Mouse (Mus musculus): ENCODE data around the gene Cux1.
"Not testable (repeated sequence)": the region's sequence is repeated elsewhere in the genome, so short reads cannot be mapped to it uniquely, and the experiment has no call there.

Cux1 gene

DNA sequence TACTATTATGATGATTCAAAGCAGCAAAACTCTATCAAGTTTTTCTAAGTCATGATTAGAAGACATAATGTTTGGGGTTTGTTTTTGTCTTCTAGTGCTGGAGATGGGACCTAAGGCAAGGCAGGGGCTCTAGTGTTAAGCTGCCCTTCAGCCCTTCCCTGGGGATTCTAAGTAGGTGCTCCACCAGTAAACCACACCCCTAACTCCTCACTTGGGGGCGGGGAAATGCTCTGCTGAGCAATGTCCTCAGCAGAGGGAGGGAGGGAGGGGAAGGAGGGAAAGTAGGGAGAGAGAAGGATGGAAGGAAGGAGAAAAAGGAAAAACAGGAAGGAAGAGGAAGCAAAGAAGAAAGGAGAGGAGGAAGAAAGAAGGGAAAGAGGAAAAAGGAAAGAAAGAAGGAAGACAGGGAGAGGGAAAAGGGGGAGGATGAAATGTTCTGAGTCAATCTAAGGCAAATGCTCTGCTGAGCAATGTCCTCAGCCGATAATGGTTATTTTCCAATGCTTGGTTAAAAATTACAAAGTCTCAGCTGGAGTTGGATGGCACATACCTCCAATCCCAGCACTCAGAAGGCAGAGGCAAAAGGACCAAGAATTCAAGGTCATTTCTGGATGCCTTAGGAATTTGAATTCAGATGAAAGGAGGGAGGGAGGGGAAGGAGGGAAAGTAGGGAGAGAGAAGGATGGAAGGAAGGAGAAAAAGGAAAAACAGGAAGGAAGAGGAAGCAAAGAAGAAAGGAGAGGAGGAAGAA lies 96.1 kb downstream of the Cux1 start:
- not testable (repeated sequence) for DNase-seq

DNA sequence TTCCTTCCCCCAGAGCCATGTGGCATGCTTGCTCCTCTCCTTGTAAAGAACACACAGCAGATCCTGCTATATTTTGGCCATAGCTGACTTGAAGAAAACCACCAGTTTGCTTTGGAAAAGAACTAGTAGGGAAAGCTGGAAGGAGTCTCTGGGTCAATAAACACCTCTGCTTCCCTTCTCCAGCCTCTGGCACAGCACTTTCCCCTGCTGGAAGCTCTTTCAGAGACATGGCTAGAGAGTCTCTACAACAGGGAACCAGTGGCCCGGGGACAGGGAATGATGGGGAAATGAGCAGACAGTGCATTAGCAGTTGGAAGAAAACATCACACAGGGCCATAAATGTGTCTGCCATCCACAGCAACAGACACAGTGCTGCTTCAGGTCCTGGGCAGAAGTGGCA lies 98.0 kb downstream of the Cux1 start:
- no peak for DNase-seq

DNA sequence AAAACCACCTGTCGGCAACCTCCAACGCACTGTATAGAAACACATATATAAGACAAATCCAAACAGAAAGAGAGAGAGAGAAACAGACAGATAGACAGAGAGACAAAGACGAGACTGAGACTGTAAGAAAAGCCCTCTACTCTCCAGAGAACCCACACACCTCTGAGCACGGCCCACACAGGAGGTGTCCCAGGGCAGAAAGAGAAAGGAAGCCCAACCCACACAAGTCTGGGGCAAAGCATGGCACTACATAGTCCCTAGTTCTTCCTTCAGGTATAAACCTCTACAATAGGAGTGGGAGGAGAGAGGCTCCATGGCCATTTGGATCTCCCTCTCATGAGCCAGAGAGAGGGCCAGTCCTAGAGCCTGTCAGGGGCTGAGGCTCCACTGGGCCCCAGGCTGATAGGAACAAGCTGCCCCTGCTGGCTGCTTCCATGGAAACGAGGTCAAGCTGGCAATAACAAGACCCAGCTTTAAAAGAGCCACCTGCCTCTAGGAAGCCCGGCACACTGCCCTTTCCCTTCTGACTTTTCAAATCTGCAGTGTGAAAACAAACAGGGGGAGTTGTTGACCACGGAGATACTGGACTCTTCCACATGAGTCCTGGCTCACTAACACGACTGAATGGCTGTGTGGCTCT lies 99.8 kb downstream of the Cux1 start:
- DNase-seq: no peak

DNA sequence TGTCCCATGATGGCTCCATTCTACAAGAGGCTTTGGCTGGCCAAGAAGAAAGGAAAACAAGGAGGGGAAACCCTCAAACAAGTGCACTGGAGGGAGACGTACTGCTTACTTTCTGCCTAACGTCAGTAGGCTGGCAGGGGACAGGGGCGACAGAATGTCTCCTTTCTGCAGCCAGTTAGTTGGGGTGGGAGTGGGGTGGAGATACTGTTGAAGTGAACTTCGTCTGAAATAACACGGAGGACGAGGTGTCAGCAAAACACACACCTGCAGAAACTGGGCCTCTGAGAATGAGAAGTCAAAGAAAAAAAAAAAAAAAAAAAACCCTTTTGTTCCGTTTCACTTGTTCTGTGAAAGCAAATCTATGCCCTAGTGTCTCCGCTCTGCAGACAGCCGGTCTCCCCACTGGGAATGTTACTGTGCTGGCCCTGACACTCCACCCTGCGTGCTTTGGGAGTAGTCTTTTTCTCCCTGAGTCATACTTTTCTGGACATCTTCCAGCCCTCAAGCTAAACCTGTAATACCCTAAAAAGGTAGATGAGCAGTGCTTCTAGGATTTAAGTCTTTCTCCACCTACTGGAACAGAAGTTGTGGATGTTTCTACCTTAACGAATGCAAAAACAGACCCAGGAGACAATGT lies 101.4 kb downstream of the Cux1 start:
- DNase-seq: no peak

DNA sequence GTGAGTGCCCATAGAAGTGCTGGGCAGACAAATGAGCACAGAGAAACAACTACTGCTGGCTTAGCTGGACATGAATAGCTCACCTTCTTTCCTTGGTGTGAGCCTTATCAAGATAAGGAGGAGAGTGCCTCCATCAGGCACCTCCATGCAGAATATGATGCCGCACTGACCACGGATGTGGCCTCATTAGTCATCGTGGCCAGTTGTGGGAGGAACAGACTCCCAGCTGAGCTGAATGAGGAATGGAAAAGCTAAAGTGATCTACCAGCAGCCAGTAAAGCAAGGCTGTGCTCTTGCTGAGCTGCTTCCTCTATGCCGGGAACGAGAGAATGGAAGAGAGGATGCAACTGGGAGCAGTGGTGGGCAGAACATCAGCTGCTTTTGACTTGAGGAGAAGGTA lies 101.9 kb downstream of the Cux1 start:
- no peak for DNase-seq

DNA sequence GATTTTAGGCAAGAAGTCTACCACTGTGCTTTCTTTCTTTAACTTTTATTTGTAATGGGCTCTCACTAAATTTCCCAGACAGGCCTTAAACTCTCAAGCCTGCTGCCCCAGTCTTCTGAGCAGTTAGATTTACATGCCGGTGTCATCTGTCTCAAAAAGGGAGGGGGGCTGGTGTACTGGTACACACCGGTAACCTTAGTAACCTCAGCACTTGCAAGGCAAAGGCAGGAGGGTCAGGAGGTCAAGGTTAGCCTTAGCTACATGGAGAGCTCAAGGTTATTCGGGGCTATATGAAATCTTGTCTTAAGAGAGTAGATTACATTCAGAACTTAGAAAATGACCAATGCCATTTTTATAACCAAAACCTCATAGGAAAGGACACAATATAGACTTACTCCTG lies 102.4 kb downstream of the Cux1 start:
- DNase-seq: no peak

DNA sequence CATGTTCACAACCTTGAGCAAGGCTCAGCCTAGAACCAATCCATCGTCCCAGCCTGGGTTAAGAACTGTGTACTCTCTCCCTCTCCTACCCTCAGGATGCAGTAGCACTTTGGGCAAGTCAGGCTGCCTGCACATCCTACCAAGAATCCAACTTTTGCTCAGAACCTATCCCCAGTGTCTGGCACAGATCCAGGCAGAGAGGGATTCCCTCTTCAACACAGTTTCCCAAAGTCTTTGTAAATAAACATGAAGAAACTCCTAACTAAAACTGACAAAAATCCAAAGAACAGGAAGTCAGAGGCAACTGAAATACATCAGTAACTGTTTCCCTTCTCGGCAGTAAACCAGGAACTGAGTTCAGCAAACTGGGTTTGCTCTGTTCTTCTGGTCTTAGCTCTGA lies 103.2 kb downstream of the Cux1 start:
- no peak for DNase-seq

DNA sequence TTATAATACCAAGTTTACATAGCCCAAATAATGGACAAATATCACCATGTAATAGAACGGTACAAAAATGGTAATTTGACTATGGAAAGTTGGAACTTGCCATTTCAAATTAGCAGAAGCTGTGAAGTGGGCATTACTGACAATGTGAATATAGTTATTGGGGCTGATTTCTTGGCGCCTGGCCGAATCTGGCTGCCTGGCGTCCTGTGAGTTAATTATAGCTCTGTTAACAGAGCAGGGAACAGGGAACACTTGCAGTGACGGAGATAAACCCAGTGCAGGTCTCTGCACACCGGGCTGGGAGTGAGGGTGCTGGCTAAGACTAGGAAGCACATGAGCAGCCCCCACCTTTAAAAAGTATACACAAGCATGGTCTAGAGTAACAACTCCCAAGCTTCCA lies 104.7 kb downstream of the Cux1 start:
- peak; percentile 34 for DNase-seq

DNA sequence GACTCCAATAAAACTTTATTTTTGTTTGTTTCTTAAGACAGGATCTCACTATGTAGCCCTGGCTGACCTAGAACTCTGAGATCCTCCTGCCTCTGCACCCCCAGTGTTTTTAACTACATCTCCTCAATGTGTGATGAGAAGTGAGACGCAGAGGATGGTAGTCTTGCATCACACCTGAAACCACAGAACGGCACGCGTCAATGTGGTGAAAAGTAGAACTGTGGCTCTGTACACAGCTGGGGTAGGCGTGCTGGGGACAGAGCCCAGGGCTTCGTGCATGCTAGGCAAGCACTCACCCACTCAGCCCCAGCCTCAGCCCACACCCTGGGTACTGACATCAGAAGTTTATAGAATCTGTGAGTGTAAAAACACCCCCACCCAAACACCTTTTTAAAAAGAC lies 107.4 kb downstream of the Cux1 start:
- DNase-seq: no peak

DNA sequence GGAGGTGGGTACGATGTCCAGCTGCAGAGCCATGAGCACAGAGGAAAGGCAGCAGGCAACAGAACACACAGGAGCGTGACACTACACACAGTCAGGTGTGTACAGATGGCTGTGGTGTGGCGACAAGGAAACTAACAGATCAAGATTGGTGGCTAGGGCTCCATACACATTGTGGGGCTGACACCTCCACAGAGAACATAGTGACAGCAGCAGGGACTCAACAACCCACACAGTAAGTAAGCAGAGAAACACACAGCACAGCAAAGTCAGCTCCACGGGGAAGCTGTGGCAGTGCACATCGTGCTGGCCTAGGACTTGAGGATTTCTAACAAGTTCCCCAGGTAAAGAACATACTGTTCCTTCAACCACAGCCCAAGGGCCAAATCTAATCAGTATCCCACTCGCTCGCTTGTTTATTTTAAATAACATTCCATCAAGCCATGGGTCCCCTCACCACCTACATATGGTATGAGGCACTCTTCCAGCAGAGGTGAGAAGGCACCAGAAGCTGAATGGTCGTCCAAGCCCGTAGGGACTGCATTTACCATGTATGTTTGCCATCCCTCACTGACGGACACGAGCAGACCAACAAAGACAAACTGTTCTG lies 108.3 kb downstream of the Cux1 start:
- no peak for DNase-seq

DNA sequence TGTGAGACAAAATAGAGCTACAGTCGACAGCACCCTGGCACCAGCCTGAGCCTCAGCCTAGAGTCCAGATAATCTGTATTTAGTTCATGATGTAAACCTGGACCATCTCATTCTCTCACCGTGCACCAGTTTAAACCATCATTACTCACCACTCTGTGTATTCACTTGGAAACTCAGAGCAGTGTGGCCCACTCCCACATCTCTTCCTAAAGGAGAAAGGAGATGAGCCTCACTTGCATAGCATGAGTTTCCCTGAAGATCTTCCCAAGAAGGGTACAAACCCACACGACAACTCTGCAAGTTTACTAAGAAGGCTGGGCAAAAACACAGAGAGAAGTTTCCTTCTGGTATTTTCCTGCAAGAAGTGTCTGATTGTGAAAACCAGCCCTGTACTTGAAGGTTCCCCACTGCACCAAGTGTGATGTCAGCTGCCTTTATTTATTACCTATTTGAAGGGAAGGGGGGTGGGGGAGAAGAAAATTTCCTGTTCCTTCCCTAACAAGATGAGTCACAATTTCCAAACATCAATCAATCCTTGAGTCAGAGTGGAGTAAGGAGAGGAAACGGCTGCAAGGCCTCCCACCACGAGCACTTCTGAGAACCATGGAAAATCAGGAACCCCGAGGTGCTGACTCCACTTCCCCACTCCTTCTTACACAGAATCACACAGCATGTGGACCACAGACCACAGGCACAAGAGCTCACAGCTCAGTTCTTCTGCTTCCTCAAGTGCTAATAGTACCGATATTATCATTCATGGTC lies 109.0 kb downstream of the Cux1 start:
- no peak for DNase-seq

DNA sequence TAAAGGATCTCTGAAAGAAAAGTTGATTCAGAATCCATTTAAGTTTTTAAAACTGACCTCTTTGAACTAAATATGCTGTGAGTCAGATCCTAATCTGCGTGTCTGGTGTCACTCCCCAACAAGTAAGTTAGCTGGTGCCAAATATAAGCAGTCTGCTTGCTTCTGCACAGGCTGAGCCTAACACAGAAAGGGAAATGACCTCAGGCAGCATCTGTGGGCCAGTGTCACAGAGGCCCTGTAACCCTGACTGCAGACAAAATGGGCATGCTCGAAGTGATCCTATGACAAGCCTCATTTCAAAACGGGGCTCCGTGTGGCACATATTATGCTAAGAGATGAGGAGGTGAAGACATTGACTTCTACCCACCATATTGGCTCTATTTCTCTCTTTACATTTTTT lies 110.9 kb downstream of the Cux1 start:
- DNase-seq: no peak

DNA sequence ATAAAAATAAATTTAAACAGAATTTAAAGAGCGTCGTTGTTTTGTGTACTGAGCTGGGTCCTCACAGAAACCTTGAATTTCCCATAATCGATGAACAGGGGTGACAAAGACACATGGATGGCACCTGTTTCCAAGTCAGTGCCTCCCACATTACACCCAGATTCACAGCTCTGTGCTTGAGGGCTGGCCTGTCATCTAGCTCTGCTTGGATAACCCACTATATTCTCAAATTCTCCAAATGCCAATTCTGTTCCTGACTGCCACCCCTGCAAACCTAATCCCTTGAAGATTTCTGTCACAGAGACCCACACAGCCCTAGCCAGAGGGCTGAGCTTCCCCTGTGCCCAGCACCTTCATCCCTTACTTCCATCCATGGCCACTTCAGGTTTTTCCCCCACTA lies 114.6 kb downstream of the Cux1 start:
- no peak for DNase-seq

DNA sequence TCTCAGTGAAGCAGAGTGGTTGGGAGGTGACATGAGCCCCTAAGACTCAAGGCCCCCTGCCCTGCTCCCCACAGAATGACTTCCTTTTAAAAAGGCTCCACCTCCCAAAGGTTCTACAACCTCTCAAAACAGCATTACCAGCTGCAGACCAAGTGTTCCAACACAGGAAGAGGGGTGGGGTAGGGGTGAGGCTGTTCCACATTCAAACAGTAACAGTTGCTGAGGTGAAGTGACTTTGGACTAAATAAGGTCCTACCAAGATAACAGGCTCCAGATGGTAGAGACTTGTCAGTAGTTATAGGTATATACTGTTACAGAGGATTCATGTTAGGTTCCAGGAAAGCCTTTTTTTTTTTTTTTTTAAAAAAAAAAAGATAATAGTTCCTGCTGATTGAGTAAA lies 117.5 kb downstream of the Cux1 start:
- DNase-seq: no peak

DNA sequence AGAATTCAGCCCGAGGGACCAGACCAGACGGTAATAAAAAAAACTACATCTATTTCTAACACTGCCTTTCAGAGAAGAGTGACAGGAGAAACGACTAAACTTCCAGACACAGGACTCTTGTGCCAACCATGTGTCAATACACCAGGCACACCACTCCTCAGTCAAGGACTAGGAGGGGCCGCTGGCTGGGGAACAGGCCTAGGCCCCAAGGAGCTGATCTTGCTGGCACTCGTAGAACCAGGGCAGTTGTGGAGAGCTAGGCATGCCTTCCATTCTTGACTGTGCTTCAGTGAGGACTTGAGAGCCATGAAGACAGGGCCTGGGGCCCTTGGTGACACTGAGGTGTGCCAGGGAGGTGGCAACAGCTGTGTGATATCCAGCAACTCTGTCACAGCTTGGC lies 121.3 kb downstream of the Cux1 start:
- no peak for DNase-seq

DNA sequence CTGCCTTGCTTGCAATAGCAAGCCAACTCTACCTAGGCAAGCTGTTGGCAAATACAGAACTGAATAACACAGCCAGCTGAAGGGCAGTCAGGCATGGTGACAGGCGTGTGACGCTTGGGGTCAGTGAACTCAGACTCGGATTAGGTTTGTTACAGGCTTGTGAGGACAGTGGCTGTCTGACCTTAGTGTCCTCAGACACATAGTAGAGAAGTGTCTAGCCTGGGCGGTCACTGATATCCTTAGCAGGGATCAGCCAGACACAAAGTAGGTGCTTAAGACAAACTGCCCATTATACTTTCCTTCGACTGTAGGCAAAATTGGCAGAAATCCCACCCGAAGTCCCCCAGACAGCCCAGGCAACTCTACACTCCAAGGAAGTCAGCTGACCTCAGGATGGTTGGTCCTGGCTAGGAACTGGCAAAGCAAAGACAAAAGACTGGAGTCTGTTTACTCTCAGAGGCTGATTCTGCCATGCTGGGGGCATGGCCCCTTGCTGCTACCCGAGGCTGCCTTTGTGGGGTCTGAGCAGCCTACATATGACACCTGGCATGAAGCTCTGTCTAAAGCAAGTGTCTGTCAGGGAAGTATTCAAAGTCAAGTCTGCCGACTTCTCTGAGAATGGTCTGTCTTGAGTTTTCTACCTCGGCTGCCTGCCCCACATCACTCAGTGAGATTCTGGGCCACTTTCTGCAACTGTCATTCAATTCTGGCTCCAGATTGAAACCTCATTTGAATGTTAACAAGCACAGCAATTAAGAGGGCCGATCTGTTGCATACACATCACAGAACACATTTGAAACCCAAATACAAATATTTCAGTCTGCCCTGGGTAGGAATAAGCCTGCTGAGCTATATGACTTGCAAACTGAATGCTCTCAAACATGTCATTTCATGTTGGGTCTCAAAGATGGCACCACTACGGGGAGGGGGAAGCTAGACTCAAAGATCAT lies 124.8 kb downstream of the Cux1 start:
- DNase-seq: no peak

DNA sequence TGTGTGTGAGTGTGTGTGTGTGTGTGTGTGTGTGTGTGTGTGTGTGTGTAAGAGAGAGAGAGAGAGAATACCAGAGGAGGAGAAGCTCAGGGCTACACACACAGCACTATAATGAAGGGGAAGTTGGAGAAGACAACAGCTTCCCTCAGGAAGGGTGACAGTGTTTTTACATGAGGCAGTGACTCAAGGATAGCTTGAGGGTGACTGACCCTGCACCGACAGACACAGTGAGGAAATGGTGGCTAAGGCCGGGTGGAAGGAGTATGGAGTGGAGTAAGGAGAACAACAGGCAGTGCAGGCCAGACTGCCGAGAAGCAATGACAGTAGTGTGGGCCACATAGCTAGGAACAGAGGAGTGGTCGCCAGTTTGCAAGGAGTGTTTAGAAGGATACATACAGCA lies 137.6 kb downstream of the Cux1 start:
- no peak for DNase-seq

DNA sequence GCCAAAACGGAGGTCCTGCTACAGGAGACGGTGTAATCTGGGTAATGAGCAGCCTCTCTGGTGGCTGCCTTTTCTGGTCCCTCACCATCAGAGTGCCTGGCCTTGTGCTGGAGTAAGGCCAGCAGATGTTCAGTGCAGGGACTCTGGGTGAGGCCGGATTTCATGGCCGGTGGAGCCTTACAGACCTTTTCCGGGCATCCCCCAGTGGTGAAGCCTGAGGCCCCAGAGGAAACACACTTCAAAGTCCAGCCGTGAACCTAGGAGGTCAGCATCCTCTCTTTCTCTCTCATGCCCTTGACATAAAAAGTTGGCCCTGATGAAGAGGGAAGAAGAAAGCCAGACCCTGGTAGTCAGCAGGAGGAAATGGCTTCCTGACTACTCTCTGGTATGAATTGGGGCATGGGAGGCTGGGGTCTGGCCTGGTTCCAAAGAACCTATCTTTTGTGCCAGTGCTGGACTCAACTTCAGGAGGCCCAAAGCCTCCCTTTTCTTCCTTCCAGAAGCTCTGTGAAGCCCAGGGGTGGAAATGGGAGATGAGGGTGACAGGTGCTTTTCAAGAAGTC lies 138.7 kb downstream of the Cux1 start:
- no peak for DNase-seq

DNA sequence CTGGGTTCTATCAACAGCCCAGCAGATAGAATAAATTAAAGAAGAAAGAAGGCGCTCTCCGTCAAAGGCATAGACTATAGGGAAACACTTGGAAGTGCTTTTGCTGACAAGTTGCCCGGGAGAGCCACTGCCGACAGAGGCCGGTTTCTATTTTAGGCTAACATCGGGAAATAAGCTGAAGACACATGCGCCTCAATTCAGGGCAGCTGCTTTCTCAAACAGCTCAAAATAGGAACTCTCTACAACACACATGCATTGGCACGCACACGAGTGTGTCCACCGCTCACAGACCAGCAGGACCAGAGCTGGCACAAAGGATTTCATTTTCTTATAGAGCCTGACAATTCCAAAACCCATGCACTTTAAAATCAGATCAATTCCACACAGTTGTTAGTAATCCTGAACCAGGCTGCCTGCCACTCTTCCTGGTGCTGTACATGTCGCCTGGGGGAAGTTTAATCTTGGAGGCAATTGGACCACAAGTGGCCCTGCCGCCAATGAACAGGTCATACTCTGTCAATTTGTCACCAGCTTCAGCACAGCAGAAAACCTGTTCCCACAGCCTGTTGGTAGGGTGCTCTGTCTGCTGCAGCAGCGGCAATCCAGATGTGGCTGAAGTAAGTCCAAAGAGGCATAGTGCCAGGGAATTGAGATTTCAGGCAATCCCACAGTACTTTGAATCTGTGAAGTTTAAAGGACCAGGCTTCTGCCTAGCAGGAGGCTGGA lies 139.4 kb downstream of the Cux1 start:
- DNase-seq: peak; percentile 32

DNA sequence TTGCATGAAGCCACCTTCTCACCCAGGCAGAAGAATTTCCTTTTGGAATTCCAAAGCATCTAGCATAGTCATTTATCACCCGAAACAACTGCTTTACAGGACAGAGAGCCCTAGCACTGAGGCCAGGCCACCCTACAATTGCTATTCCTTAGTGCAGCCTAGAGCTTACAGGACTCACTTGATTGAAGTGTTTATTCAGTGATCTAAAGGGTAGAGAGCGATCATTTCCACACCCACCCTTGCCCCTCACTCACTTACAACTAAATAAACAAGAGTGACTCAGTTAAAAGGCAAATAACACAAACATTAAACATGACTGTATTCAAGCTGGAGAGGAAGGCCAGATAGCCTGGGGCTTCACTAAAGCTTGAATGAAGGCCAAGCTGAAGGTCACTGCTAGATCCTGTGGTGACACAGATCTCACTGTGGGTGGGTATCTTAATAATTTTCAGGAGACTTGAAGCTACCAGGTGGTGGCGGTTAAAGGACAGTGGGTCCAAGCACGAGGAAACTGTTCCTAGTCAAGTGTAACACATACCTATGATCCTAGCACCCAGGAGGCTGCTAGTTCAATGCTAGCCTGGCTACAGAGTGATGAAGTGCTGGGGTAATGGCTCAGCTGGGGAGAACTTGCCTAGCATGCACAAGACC lies 140.0 kb downstream of the Cux1 start:
- no peak for DNase-seq
